Mouse (Mus musculus): ENCODE data around the gene Ahnak. TPM values are rescaled to one million over a fixed set of nuclear protein-coding genes. Genes with fewer than 3 reads are reported as not detected.
"Not testable (repeated sequence)": the region's sequence is repeated elsewhere in the genome, so short reads cannot be mapped to it uniquely, and the experiment has no call there.

The Ahnak gene
- total RNA-seq, 1 experiment from 2014 or later: 157 TPM

DNA sequence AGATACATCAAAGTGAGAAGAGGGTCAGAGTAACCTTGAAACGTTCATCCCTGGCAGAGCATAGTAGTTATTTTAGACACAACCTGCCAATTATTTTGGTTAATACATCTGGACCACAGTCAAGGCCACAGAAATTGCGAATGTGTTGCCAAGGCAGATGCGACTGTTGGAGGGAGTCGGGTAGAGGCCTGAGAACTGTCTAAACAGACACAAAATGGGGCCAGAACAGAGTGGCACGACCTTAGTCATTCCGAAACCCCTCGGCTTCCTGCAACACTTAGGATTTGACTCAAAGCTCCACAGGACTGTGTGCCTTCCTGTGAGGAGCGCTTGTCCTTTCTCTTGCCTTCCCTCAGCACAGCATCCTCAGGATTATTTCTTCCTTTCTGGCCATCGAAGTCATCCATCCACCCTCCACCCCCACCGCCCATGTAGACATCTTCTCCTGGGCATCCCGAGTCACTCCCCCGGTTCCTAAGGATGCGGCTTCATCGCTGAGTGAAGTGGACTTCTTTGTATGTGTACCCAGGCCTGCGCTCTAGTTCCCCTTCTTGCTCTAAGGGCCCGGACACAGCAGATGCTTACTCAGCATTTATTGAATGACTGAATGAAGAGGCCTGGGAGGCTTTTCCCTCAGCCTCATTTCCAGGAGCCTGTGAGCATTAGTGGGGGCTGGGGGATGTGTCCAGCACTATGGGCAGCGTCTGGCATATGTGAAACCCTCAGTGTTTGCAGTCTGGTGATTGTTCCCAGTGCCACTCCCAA, 111.4 kb downstream of the Ahnak start:
- DNase-seq: peak; percentile 68

DNA sequence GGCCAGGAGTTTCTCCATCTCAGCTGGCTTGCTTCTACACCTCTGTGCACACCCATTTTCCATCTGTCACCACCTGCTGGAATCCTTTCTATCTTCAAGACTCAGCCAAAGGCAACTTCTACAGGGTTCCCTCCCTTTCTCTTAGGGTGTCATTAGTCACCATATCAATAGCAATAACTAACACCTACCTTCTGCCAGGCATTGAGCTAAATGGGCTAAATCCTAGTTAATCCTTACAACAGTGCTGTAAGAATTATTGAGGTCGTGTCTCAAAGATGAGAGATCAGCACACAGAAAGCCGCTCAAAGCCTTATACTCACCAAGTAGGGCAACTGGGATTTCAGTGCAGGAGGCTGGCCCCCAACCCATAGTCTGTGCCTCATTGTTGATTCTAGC, 112.0 kb downstream of the Ahnak start:
- DNase-seq: no peak

DNA sequence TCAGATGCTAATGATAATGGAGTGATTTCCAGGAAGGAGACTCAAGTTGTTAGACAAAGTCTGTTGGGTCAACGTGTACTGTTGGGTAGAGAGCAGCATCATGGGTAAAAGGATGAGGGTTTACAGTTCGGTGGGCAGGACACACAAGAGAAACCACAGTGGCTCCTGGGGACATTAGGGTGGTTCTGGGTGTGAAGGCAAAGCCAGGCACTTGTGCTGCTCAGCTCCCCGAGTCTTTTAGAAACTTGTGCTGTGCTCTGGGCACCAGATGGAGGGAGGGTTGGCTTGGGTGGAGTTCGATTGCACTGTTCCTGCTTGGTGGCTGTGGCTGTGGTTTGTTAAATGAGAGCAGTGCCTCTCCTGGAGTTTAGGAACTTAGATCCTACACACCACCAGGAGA, 114.9 kb downstream of the Ahnak start:
- no peak for DNase-seq

DNA sequence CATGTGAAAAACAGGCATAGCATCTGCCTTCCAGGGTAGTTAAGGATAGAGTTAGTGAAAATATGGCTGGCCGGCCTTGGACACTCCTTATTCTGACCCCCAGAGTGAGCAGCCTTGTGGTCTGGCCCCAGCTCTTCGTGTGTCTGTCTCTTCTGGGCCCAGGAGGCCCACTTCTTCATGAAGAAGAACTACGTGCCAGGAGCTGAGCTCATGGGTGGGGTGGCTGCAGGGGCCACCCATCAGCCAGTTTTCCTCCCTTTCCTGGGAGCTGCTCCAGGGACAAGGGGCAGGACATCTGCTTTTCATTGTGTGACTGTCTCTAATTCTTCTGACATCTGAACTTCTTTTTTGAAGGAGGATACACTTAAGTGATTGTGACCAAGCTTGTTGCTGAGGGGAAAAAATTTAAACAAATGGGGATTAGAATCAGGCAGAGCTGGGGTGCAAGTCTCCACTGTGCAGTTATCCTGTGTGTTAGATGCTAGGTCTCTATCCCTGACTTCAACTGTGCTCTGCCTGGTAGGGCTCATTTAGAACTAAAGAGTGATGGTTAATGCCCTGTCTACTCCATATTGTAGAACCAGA, 116.1 kb downstream of the Ahnak start:
- no peak for DNase-seq

DNA sequence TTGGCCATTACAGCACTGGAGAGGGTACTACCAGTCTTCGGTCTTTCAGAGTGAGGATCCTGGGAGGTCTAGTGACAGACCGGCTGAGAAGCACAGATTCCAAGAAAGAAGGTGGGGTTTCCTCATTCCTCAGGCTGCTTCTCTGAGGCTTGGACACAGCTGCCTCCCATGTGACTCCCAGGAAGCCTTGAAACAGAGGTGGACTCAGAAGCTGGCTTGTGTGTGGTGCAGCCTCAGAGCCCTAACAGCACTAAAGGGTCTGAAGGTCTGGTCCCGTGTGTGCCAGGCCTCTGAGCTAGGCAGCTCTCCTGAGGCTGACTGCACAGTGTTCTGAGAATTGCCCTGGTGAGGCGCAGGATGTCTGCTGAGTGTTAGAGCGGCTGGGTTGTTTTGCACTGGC, 117.0 kb downstream of the Ahnak start:
- DNase-seq: no peak

DNA sequence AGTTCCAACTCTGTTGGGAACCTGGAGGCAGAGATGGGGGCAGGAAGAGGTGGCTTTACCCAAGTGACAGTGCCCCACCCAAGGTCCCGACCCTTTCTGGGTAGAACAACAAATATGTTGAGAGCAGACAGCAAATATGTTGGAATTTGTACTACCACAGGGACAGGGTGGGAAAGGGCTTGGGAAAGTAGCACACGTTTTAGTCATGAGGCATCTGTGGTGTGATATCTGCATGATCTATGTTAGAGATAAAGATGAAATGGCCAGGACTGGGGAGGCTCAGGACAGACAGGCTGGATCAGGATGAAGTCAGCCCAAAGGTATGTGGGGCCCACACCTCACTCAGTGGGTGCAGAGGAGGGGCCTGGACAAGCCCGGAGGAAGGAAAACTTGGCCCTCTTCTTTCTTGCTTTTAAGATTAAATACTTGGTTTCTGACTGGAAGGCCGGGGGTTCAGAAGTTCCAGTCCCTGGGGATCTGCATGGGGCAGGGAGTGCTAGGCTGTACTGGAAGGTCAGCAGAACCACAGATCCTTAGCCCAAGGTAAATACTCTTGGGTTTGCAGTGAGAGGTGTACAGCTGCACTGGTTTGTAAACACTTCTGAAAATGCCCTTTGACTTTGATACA, 117.8 kb downstream of the Ahnak start:
- peak; percentile 42 for DNase-seq

DNA sequence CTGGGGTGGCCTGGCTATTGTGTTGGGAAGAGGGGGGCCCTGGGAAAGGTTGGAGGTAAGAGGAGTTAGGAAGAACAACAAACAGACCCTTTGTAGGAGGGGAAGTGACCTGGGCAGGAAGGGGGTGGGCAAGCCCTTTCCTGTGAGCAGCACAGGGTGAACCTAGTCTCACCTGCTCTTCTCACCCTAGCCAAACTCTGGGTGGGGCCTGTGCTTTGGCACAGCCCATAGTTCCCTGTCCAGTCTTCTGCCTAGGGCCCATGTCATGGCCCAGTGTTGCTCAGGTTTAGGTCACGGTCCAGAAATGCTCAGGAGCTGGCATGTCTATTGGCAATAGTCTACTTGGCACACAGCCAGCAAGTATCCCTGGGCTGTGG, 118.3 kb downstream of the Ahnak start:
- DNase-seq: no peak

DNA sequence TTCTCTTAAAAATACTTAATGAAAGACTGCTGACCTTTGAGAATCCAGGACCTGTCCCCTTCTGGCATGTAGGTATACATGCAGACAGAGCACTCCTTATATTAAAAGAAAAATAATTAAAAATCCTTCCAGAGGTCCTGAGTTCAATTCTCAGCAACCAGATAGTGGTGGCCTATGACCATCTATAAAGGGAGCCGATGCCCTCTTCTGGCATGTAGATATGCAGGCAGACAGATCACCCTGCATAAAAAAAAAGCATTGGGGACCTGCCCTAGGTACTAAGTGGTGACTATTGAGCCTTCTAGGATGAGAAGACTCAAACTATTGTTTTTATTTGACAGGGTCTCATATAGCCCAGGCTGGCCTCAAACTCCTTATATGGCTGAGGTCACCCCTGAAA, 119.5 kb downstream of the Ahnak start:
- no peak for DNase-seq

DNA sequence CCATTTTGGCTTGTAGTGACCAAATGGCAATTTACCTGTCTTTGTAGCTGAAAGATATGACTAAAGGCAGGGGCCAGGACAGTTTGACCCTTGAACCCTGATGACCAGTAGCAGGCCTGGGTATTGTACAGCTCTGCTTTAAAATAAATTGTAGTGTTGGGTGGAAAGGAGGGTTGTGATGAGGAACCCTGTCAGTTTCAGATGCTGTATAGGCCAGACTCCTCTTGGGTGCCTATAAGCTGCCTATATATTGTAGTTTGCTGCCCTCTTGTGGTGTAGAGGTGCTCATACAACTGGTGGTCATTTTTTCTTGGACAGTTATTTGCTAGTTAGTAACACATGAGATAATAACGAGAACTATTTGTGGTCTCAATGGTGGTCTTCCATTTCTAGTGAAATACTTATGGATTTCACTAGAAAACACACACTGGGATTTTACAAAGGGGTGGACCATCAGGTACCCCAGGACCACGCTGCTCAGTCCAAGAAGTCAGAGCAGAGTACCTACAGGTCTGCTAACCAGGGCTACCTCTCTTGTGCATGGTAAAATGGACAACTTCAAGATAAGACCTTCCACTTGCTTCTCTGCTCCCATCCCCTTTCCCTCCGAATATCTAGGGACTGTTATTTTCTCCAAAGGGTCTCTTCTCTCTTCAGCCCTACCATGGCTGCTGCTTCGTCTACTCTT, 121.2 kb downstream of the Ahnak start:
- peak; percentile 54 for DNase-seq

DNA sequence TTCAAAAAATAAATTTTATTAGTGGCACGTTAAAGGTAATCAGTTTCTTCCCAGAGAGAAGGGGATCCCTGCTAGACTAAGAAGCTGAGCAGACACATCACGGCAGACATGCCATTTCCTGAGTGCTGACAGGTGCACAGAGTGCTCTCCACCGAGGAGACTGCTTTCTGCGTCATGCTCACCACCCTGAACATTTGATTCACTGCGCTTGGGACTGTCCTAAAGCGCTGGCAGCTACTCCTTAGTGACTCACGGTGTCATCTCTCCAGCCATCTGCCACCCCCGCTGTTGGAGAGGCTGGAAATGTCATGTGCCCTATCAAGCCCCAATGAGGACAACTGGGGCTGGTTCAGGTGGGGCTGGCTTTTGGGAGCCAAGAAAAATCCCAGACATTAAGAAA, 123.0 kb downstream of the Ahnak start:
- peak; percentile 68 for DNase-seq

DNA sequence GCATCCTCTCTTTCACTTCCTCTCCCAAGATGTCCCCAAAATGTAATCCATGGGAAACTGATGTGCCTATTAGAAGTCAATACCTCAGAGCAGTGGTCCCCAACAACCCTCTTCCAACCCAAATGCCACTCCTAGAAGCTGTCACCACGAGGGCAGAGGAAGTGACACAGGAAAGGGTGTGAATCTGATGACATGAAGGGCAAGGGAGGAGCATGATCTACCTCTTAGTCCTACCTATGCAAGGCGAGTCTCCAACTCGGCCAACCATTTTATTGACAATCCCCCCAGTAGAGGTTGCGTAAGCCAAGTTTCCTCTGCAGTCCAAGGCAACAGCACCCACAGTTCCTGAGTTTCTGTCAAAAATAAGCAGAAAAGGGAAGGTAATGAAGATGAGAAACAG, 127.2 kb downstream of the Ahnak start:
- no peak for DNase-seq

DNA sequence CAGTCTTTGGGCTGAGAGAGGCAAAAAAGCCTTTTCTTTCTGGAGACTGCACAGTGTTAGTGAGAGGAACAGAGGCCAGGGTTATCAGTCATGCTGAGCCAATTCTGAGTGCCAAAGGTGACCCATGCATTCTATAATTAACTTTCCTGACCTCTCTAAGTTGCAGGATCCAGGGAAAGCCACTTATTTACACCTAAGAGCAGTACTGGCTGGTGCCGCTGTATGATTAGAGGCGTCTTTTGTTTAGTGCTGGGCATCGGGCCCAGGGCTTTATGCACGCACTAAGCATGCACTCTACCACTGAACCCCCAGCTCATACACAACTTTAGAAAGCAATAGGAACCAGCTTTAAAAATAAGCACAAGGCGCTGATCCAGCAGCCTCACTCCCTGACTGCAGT, 128.2 kb downstream of the Ahnak start:
- DNase-seq: no peak

DNA sequence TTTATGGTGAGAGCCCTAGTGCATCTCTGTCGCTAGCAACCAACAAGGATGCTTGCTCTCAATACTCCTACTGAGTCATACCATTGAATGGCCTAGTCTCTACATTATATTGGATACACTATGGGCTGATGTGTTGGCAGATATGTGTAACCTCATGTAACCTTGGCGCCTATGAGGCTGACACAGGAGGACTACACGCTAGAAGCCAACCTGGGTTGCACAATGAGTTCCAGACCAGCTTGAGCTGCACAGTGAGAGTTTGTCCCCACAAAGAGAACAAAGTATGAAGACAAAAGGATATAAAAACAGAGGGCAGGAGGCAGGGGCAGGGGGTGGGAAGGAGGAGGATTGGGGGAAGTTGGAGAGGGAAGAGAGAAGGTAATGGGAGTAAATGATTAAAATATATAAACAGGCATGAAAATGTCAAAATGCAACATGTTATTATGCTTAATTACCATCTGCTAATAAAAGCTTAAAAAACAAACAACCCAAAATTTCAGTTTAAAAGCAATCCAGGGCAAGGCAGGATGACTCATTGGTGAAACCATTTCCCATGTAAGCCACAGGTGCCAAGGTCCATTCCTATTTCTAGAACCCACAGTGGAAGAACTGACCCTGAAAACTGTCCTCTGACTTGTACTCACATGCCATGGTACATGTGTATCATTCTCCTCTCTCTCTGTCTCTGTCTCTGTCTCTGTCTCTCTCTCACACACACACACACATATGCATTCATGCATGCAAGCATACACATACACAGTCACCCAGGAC, 130.8 kb downstream of the Ahnak start:
- DNase-seq: no peak

DNA sequence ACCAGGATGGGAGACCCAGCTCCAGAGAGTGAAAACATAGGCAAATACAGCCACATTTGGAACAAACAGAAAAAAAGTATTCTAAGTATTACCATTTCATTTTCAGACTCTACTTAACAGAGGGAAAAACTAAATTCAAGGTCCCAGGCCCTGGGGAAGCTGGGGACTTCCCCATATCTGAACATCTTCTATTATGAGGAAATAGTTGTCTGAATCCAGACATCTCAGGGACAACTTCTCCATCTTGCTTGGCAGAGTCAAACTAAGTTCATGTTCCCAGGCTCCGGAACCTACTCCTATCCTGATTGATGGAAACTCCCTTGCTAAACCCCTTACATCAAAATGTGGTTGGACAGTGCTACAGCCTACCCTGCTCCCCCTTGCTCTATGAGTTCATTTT, 133.3 kb downstream of the Ahnak start:
- no peak for DNase-seq

DNA sequence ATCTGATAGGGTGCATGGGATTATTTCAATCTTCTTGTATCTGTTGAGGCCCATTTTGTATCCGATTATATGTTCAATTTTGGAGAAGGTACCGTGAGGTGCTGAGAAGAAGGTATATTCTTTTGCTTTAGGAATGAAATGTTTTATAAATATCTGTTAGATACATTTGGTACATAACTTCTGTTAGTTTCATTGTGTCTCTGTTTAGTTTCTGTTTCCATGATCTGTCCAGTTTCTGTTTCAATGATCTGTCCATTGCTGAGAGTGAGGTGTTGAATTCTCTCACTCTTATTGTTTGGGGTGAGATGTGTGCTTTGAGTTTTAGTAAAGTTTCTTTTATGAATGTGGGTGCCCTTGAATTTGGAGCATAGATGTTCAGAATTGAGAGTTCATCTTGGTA, 134.9 kb downstream of the Ahnak start:
- DNase-seq: not testable (repeated sequence)

Other genes with a start within 250 kb of the Ahnak start
- gene 1700092M07Rik, start 248.6 kb upstream of the Ahnak start, total RNA-seq (2021): 2.3 and 2.4 TPM in 2 replicates
- 77.9 and 90.8 TPM in 2 replicates for gene Stx5a, start 247.9 kb upstream of the Ahnak start, total RNA-seq (2021)
- gene Nxf1, start 232.2 kb upstream of the Ahnak start, total RNA-seq (2021): 110 and 120 TPM in 2 replicates
- 102 and 111 TPM in 2 replicates for gene Tmem223, start 218.3 kb upstream of the Ahnak start, total RNA-seq (2021)
- gene Tmem179b, start 214.8 kb upstream of the Ahnak start, total RNA-seq (2021): 44.7 and 45.9 TPM in 2 replicates
- 15.2 and 18.2 TPM in 2 replicates for gene Taf6l, start 202.9 kb upstream of the Ahnak start, total RNA-seq (2021)
- gene Polr2g, start 190.7 kb upstream of the Ahnak start, total RNA-seq (2021): 85.2 and 89.1 TPM in 2 replicates
- 2.4 and 2.9 TPM in 2 replicates for gene Zbtb3, start 186.7 kb upstream of the Ahnak start, total RNA-seq (2021)
- 29.6 and 32.0 TPM in 2 replicates for gene Ttc9c, start 170.0 kb upstream of the Ahnak start, total RNA-seq (2021)
- 77.0 and 79.6 TPM in 2 replicates for gene Hnrnpul2, start 169.3 kb upstream of the Ahnak start, total RNA-seq (2021)
- gene AC129217.1, start 159.5 kb upstream of the Ahnak start, total RNA-seq (2021): 7.5 TPM in 1 of 2 replicates, not detected in the other
- gene Bscl2, start 151.8 kb upstream of the Ahnak start, total RNA-seq (2021): 143 and 153 TPM in 2 replicates
- gene Gng3, start 150.1 kb upstream of the Ahnak start, total RNA-seq (2021): 6.4 and 9.3 TPM in 2 replicates
- 3.8 and 4.1 TPM in 2 replicates for gene Lrrn4cl, start 138.5 kb upstream of the Ahnak start, total RNA-seq (2021)
- 214 and 218 TPM in 2 replicates for gene Ubxn1, start 117.8 kb upstream of the Ahnak start, total RNA-seq (2021)
- 80.7 and 82.8 TPM in 2 replicates for gene Uqcc3, start 108.4 kb upstream of the Ahnak start, total RNA-seq (2021)
- 4.6 and 13.6 TPM in 2 replicates for gene Lbhd1, start 105.6 kb upstream of the Ahnak start, total RNA-seq (2021)
- gene Gm49403, start 105.4 kb upstream of the Ahnak start, total RNA-seq (2021): not detected in 2 replicates
- gene 1810009A15Rik, start 100.4 kb upstream of the Ahnak start, total RNA-seq (2021): 42.4 and 46.2 TPM in 2 replicates
- 6.0 TPM in 1 of 2 replicates, not detected in the other for gene Gm49416, start 100.4 kb upstream of the Ahnak start, total RNA-seq (2021)
- 22.5 and 23.1 TPM in 2 replicates for gene Ints5, start 96.3 kb upstream of the Ahnak start, total RNA-seq (2021)
- gene Ganab, start 91.2 kb upstream of the Ahnak start, total RNA-seq (2021): 162 and 164 TPM in 2 replicates
- 52.1 and 53.8 TPM in 2 replicates for gene B3gat3, start 68.9 kb upstream of the Ahnak start, total RNA-seq (2021)
- 25.7 and 33.3 TPM in 2 replicates for gene Rom1, start 59.9 kb upstream of the Ahnak start, total RNA-seq (2021)
- 45.4 and 49.5 TPM in 2 replicates for gene Eml3, start 59.7 kb upstream of the Ahnak start, total RNA-seq (2021)
- 93.1 and 105 TPM in 2 replicates for gene Mta2, start 47.4 kb upstream of the Ahnak start, total RNA-seq (2021)
- gene Tut1, start 35.4 kb upstream of the Ahnak start, total RNA-seq (2021): 20.2 and 21.7 TPM in 2 replicates
- gene Eef1g, start 22.2 kb upstream of the Ahnak start, total RNA-seq (2021): 355 and 413 TPM in 2 replicates
- 4.4 TPM in 1 of 2 replicates, not detected in the other for gene Scgb1a1, start 98.7 kb downstream of the Ahnak start, total RNA-seq (2021)
- gene Asrgl1, start 146.4 kb downstream of the Ahnak start, total RNA-seq (2021): 12.6 and 18.1 TPM in 2 replicates

Measured in adrenal gland, postnatal 14 days (tissue).